24 mouse cellular contexts compared by ENCODE assay signal in genomic region chr7:130961429-130961828, GRCm38 (mm10). TPM values are rescaled to one million over a fixed set of nuclear protein-coding genes. Genes with fewer than 3 reads are reported as not detected.
A peak's percentile ranks its signal among the peaks of the same experiment; 100 is the strongest.
DNase-seq lines count a peak whose midpoint lies in the region; ATAC-seq and TF ChIP-seq lines count a peak whose summit lies in the region.
"Had no signal": no experiment of that assay in that cellular context is flagged by ENCODE, and none has a peak within 500 bp of the region (broad histone marks: within the 10 kb centered on the region; RNA-seq: fewer than 3 reads in every experiment).

No protein-coding gene starts in this region.

- H3K4me3 ChIP-seq in heart, embryonic 16.5 days (ENCODE audit: low read length), result no peak overlapping the region
- no peak overlapping the region for H3K4me3 ChIP-seq in embryonic fibroblast, embryonic 13.5 days (ENCODE audit: insufficient read depth, low read length)
- H3K4me3 ChIP-seq: forebrain, embryonic 12.5 days; hindbrain, embryonic 10.5 days; limb, embryonic 12.5 days; liver, embryonic 15.5 days; megakaryocyte, embryonic 14.5 days; neural tube, embryonic 15.5 days had no signal

- no peaks in the 10 kb centered on the region for H3K27me3 ChIP-seq in heart, embryonic 16.5 days (ENCODE audit: control insufficient read depth, insufficient read depth, low read length)
- H3K27me3 ChIP-seq: forebrain, embryonic 12.5 days; limb, embryonic 12.5 days; liver, embryonic 15.5 days; neural tube, embryonic 15.5 days; Patski had no signal

- no peak for ATAC-seq in heart, embryonic 16.5 days (replicated peaks; ENCODE audit: extremely low read depth, insufficient read depth, low FRiP score)
- ATAC-seq: midbrain, embryonic 16.5 days; Patski had no signal

- DNase-seq in heart, adult 11 months, result no peak
- DNase-seq in lung, postnatal 10 days, result peak; percentile 44
- DNase-seq in lung, adult 18-20 months, result no peak
- DNase-seq in layer of hippocampus, adult 9-10 months (ENCODE audit: low spot score), result no peak
- no peak for DNase-seq in adrenal gland, adult 2 months
- DNase-seq: adrenal gland, postnatal 10 days; cerebellum, postnatal 10 days; gastrocnemius, postnatal 10 days; kidney, adult 8-10 months; kidney, postnatal 36 days; lung, postnatal 14 days; right cerebral cortex, postnatal 14 days; spleen, adult 18-20 months; thymus, adult 18-20 months had no signal

- no peak for TF ChIP-seq POLR2A in embryonic fibroblast, embryonic 13.5 days (IDR thresholded peaks at IDR 0.05; ENCODE audit: low read depth, low read length)

- no peak overlapping the region for H3K4me2 ChIP-seq in heart, embryonic 16.5 days (ENCODE audit: low read depth, low read length)
- H3K4me2 ChIP-seq: forebrain, embryonic 12.5 days; limb, embryonic 12.5 days; liver, embryonic 15.5 days; neural tube, embryonic 15.5 days had no signal

- 48% methylated on average over 6 of the region's 6 CpGs for WGBS in heart, embryonic 16.5 days

- peaks cover 49% of the 10 kb centered on the region for H3K4me1 ChIP-seq in heart, embryonic 16.5 days (ENCODE audit: control insufficient read depth, insufficient read depth, low read length)
- peaks cover 29% of the 10 kb centered on the region for H3K4me1 ChIP-seq in embryonic fibroblast, embryonic 13.5 days (ENCODE audit: control insufficient read depth, insufficient read depth, low read length)
- H3K4me1 ChIP-seq: liver, embryonic 15.5 days had no signal

- H3K9me3 ChIP-seq in heart, embryonic 16.5 days (replicated peaks; ENCODE audit: control insufficient read depth, low read length), result no peaks in the 10 kb centered on the region
- H3K9me3 ChIP-seq: forebrain, embryonic 12.5 days; hindbrain, embryonic 10.5 days; limb, embryonic 12.5 days; liver, embryonic 15.5 days; neural tube, embryonic 15.5 days had no signal

- no peaks in the 10 kb centered on the region for H3K36me3 ChIP-seq in heart, embryonic 16.5 days (ENCODE audit: control insufficient read depth, insufficient read depth)
- H3K36me3 ChIP-seq: forebrain, embryonic 12.5 days; hindbrain, embryonic 10.5 days; limb, embryonic 12.5 days; liver, embryonic 15.5 days; neural tube, embryonic 15.5 days had no signal

- no peak overlapping the region for H3K9ac ChIP-seq in heart, embryonic 16.5 days (ENCODE audit: low read length)
- H3K9ac ChIP-seq: forebrain, embryonic 12.5 days; limb, embryonic 12.5 days; liver, embryonic 15.5 days; neural tube, embryonic 15.5 days had no signal

- peak overlapping the region; percentile 34 for H3K27ac ChIP-seq in heart, embryonic 16.5 days (ENCODE audit: low read length)
- peak overlapping the region; percentile 49 for H3K27ac ChIP-seq in embryonic fibroblast, embryonic 13.5 days (ENCODE audit: insufficient read depth, low read length)
- H3K27ac ChIP-seq: forebrain, embryonic 12.5 days; hindbrain, embryonic 10.5 days; limb, embryonic 12.5 days; liver, embryonic 15.5 days; neural tube, embryonic 15.5 days had no signal

- TF ChIP-seq CTCF in embryonic fibroblast, embryonic 13.5 days (IDR thresholded peaks at IDR 0.05; ENCODE audit: borderline replicate concordance, insufficient read depth, low read length), result no peak

RNA-seq across cellular contexts. Expression of gene Htra1, which starts 25.5 kb away (rescaled TPM):
- 63.4 and 65.6 TPM in 2 replicates for polyA plus RNA-seq in heart, embryonic 16.5 days (2015; fragmentation: Nextera tagmentation; extraction: Ambion mirVana)
- 195 and 242 TPM in 2 replicates for polyA plus RNA-seq in embryonic fibroblast, embryonic 13.5 days (2011; ENCODE audit: insufficient read length, low read depth, missing spikeins)
- total RNA-seq in adrenal gland, adult 2 months (2021), result 10 to 100 TPM; 34.5 to 87.0 TPM
- polyA plus RNA-seq in adrenal gland, adult 2 months (2012; rRNA removed), result 90.6 and 134 TPM in 2 replicates
